Mouse (Mus musculus) T-helper 17 cell (primary cell): ENCODE results near the gene Terb2.
"Not testable (repeated sequence)": the region's sequence is repeated elsewhere in the genome, so short reads cannot be mapped to it uniquely, and the experiment has no call there.

Experiments used
- in situ Hi-C, 2 experiments: fragments of 300-600 bp; cut with MboI, MseI; formaldehyde crosslinking; loops; 1 replicate in 1 of 2; 2 replicates in 1 of 2; pipeline ENCODE4 v1.15.1; 2025; ENCODE audit warnings: high pct_unique_total_duplicates in 2 of 2

Terb2 gene

DNA sequence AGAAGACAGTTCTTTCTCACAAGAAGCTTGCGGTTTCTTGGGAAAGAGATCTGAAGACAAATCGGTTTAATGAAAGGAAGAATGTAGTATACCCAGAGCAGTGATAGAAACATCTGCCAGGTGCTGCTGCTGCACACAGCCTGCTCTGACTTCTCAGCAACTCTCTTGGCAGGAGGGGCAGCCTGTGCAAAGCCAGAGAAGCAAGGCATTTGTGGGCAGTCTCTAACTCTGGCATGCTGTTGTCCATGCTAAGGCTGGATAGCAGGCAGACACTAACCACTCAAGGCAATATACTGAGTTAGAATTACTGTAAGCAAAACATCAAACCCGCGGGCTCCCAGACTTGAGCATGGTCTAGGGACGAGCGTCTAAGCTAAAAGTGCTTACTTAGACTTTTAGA is 26.4 kb upstream of the Terb2 start:
- in situ Hi-C loops, result loop anchor here (25.0 kb wide), 2 partner anchors 578 to 1422 kb away; partner anchors contain the start of gene Bloc1s6 (in 1 of the 2)

DNA sequence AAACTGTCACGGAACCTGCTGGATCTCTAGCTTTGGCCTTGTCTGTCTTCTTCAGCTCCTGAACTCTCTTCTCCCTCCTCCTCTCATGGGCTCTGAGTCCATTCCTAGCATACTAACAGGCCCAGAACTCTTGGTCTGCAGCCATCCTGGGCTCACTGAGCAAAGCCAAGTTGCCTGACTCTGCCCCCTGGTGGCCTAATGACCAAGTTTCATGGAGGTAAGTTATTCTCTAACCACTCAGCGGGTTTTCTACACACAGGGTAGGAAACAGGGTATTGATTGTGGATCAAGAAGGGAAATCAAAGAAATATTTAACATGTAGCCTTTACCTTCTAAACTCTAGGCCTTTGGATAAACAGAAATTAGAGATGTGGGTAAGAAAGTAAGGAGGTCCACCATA is 25.4 kb upstream of the Terb2 start, which contains the start of gene Trim69:
TSS of gene Trim69 (plus strand) at position 21 of the 400 bp plus-strand sequence.
- in situ Hi-C loops, result loop anchor here (25.0 kb wide), 2 partner anchors 577 to 1423 kb away; partner anchors contain the start of gene Bloc1s6 (in 1 of the 2)

DNA sequence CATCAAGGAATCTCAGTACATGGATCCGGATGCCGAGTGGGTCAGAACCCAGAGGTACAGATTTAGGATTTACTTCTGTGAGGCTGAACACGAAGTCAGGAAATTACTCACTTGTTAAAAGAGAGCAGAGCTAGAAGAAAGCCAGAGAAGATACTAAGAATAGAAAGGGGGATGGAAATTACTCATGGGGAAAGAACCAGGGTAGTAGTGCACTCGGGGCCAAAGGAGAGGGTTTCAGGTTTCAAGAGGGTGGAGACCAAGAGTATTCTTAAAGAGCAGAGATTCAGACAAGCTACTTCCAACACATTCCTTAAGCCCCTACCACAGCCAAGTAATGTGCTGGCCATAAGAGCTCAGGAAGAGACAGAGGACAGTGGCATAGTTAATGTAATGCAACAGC is 24.5 kb upstream of the Terb2 start:
- in situ Hi-C loops, result loop anchor here (25.0 kb wide), 2 partner anchors 576 to 1424 kb away; partner anchors contain the start of gene Bloc1s6 (in 1 of the 2)

DNA sequence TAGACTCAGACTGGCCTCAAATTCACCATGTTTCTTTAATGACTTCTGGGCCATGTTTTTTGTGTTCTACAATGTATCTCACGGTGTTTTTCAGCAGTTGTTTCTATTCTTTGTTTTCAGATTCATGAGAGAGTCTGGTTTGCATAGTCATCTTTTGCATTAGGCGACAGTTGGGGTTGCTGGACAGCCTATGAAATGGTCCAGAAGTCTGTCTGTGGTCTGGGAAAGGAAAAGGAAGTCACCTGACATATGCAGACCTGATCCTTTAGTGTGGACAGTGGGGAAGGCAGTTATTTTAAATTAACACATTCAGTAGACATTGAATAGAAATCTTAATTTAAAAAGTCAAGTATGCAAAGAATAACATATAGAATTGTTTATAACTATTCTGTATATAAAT is 23.5 kb upstream of the Terb2 start:
- in situ Hi-C loops, result loop anchor here (25.0 kb wide), 2 partner anchors 575 to 1425 kb away; partner anchors contain the start of gene Bloc1s6 (in 1 of the 2)

DNA sequence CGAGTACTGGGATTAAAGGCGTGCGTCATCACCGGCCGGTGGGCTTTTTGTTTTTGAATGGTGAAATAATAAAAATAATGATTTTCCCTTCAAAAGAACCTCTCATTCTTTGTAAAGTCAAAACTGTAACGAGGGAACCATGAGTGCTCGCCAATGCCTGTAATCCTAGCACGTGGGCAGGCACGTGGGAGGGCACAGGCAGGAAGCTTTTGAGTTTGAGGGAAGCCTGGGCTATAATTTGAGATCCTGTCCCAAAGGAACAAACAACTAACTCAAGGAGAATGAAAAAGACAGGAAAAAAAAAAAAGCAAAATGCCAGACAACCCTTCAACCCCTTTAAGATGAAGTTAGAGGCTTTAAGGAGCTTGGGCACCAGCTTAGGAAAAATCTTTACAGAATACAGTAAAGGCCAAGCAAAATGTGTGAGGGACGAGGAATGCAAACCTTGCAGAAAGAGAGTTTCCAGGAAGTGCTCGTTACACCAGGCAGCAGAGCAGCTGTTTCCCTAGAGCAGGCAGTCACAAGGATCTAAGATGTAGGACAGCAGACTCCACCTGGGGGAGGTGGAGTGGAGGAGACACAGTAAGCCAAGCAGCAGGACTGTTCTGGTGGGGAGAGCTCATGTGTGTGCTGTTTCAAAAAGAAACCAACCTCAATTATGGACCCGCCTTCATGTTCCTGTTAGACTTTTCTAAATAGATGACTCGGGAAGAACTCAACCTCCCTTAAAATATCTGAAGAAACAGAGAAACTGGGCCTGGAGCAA is 22.5 kb upstream of the Terb2 start:
- in situ Hi-C loops, result loop anchor here (25.0 kb wide), 2 partner anchors 574 to 1426 kb away; partner anchors contain the start of gene Bloc1s6 (in 1 of the 2)

DNA sequence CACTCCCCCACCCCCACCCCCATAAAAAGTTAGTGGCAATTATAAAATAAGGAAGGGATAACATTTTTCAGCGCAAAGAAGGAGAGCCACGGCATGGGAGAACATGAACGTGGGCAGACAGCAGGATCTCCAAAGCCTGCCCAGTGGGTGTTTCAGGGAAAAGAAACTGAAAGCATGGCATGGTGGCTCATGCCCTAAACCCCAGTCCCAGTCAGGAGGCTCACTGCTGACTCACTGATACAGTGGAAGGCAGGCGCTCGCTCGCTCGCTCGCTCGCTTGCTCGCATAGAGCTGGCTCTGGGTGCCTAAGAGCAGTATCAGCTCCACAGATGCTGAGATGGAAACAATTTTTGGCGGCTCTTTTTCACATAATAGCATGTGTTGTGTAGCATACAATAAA is 21.8 kb upstream of the Terb2 start:
- in situ Hi-C loops, result loop anchor here (25.0 kb wide), 2 partner anchors 573 to 1427 kb away; partner anchors contain the start of gene Bloc1s6 (in 1 of the 2)

DNA sequence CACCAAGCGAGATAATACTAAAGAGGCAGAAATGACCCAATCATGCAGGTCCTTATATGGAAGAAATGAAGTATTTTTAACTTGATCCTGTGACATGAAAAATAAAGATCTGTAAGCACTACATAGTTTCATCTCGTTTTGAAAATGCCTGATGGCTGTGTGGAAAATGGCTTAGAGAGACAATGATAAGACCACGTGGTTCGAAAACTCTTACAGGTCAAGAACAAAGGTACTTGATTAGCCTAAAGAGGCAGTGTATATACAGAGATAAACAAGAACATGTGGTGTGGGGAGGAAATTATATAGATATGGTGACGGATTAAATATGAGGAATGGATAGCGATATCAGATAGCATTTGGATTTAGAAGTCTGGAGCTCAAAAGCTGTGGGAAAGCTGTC is 14.8 kb upstream of the Terb2 start:
- in situ Hi-C loops, result loop anchor here (25.0 kb wide), 2 partner anchors 566 to 1434 kb away; partner anchors contain the start of gene Bloc1s6 (in 1 of the 2)

DNA sequence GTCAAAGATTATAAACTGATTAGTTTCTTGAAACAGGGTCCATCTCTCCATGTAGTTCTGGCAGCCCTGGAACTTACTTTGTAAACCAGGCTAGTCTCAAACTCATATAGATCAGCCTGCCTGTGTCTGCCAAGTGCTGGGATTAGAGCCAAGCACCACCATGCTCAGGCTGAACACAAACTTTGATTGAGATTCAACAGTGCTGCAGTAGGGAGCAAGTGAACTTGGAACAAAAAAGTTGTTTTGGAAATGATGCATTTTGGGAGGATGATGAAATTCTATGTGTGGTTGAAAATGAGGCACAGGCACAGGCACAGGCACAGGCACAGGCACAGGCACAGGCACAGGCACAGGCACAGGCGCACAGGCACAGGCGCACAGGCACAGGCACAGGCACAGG is 13.9 kb upstream of the Terb2 start:
- in situ Hi-C loops, result loop anchor here (25.0 kb wide), 2 partner anchors 565 to 1435 kb away; partner anchors contain the start of gene Bloc1s6 (in 1 of the 2)

DNA sequence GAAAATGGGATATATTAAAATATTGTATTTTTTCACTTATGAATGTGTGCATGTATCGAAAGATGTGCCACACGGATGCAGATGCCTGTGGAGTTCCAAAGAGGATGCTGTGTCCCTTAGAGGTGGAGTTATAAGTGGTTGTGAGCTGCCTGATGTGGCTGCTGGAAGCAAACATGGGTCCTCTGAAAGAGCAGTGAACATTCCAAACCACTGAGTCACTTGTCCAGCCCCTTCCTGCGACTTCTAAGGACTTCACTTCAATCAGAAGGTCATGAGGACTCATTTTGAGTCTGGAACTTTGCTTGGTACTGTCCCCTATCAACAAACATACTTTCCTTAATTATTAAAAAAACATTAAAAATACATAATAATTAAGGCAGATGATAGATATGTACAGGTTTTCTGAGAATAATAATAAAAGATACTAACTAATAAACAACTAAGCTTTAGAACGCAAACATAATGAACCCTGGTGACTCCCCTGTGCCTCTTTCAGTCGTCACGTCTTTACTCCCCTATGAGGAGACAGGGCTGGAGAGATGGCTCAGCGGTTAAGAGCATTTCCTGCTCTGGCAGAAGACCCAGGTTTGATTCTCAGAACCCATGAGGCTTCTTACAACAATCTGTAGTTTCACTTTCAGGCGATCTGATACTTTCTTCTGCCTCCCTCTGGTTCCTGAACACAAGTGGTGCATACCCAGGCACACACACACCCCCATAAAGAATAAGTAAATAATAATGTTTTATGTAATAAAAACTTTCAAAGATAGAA is 5.8 kb upstream of the Terb2 start:
- in situ Hi-C loops, result no loop called here

DNA sequence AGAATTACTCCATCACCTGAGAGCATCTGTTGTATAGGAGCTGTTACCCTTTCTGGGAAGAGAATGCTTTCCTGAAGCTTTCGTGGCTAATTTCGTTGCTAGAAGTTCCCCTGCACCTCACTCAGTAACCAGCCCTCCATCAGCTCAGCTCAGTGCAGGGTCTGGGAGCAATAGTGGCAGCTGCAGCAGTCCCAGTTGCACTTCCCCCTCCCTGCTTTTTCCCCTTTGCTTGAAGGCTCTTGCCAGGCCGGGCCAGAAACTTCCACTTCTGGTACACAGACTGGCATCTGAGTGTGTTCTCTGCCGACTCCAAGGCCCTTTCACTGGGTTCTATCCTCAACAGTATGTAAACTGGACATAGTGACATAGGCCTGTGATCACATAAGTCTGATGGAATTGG is 986 bp upstream of the Terb2 start:
- in situ Hi-C loops, result no loop called here

DNA sequence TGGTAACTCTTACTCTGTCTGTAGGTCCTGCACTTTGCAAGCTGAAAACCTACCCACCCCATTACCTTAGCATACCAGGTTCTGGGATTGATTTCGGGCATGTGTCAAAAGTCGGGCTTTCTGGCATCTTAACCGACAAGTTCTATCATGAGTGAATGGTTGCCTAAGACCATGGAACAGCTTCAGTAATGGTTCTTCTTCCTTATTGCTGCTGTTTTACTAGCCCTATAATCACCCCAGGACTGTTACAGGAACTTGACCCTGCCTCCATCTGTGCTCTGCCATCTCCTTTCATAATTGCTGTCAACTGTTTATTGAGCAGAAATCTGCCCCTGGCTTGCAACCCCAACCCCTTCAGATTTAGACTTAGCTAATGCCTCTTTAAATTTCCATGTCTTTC is 679 bp downstream of the Terb2 start:
- in situ Hi-C loops, result no loop called here

DNA sequence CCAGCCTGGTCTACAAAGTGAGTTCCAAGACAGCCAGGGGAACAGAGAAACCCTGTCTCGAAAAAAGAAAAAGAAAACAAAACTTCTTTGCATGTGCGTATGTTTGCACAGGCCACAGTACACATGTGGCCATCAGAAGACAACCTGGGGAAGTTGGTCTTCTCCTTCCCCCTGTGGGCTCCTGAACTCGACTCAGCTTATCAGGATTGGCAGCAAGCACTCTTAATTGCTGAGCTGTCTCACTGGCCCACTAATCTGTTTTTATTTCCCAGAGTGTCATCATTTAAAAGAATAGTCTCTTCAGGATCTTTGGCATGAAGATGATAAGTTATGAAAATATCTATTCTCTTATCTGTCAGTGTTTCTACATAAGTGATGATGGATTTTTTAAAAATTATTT is 5.8 kb downstream of the Terb2 start:
- in situ Hi-C loops, result no loop called here

DNA sequence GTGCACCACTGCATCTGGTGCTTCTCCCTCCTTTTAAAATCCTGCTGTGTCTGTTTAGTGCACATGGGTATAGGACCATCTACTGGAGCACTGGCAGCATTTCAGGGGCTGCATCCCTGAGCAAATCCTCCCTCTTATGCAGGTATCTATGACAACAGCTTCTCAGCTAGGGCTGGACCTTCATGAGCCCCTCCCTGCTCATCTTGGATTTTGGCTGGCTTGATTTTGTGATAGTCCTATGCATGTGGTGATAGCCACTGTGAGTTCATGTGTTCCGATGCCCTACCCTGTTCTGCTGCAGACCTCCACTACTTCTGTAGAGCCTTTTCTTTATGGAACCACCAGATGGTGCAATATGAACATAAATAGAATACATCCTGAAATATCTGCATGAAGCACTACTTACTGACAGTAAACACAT is 8.4 kb downstream of the Terb2 start:
- in situ Hi-C loops, result no loop called here

DNA sequence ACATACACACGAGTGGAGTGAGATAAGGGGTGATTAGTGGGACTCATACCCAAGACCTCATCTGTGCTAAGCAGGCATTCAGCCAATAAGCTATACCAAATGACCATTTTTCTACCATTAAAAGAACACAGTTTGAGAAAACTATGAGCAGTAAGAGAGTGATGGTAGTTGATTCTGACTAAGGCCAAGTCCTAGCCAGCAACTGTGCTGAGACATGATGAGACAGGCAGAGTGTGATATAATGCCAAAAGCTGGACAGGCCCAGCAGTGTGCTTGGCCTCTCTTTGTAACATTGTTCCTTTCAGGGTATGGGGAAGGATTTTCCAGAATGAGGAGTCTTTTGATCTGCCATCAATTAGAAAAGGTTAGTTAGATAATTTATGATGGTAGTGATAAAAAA is 15.4 kb downstream of the Terb2 start:
- in situ Hi-C loops, result no loop called here

DNA sequence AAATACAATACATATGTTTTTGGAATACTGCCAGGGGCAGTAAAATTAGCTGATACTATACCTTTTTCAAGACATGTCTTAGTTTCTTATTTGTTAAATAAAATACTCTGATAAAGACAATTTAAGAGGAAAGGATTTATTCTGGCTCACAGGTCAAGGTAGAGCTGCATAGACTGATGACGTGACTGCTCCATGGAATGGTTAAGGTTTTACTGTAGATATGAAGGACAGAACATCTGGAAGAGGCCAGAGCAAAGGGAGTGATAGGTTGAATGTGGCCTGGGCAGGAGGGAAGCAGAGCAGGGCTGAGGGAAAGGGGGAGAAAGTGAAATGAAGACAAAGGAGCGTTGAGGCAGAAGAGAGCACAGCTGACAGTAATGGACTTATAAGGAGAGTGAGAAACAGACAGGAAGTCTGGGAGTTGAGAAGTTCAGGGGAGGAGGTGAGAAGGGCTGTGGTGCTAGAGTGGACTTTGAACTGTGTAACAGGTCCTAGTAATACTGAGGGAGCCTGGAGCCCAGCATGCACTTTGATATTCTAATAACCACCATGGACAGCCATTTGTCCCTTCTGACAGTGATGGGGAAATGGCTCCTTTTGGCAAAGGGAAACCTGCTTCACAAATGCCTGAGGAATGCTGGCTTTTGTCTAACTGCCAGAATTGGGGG is 20.5 kb downstream of the Terb2 start:
- in situ Hi-C loops, result no loop called here

DNA sequence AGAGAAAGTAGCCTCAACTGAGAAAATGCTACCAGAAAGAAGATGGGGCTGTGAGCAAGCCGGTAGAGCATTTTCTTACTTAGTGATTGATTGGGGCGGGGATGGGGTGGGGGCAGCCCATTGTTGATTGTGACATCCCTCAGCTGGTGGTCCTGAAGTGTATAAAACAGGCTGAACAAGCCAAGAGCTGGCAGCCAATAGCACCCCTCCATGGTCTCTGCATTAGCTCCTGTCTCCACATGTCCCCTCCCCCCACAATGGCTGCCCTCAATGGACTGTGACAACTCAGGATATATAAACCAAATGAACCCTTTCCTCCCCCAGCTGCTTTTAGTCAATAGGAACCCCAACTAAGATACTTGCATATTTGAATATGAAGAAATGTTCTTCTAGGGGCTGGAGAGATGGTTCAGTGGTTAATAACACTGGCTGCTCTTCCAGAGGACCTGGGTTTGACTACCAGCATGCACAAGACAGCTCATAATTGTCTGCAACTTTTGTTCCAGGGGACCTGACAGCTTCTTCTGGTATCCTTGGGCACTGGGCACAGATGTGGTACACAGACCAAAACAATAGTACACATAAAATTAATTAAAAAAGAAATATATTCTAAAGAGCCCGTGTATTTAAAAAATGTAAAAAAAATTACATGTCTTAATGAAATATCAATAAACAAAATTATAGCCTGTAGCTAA is 24.6 kb downstream of the Terb2 start:
- in situ Hi-C loops, result loop anchor here in 1 of 2 experiments (5.0 kb wide), 1 partner anchor 37 kb away; no protein-coding TSS in a partner anchor

DNA sequence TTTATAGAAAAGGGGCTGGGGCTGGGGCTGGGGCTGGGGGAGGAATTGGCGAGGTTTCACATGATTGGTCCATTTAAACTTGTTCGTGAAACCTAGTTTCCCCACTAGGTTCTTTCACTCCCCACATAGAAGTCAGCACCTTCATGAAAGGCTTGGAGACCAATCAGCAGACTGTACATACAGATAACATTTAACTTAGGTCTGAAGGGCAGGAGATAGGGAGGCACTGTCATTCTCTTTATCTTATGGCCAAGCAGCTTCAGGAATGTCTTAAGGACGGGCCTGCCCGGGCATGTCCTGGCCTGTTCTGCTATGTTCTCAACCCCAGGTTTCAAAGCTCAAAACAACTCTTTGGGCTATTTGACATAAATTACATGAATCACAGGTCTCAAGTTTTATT is 31.0 kb downstream of the Terb2 start:
- in situ Hi-C loops, result not testable (repeated sequence)

DNA sequence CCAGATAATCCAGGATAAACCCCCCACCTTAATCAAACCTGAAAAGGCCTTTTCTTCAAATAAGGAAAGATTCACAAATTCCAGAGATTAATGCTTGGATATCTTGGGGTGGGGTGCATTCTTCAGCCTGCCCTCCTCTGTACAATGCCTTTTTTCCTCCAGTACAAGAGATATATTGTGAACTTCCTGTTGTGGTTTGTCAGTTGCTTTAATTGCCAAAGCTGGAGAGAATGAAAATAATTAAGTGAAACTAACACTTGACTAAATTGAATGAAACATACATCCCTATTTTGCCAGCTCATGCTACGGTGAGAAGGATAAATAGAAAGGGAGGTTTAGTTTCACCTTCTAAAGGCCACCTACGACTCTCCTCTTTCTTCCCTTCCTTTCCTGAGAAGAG is 32.2 kb downstream of the Terb2 start:
- in situ Hi-C loops, result no loop called here

DNA sequence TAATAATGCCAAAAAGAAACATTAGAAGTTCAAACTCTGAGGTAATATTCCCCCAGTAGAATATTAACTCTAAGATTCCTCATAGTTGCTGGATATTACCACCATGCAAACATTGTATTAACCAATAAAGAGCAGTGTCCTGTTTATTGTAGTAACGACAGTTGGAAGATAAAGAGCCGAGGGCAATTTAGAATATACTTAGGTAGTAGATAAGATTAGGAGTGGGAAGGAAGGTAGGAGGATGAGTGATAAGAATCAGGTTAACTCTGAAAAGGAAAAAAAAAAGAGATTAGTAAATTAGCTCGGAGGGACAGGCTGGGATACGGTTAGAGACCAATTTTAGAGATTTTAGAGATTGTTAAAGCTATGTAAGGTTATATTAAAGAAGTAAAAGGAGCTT is 35.3 kb downstream of the Terb2 start:
- in situ Hi-C loops, result no loop called here

DNA sequence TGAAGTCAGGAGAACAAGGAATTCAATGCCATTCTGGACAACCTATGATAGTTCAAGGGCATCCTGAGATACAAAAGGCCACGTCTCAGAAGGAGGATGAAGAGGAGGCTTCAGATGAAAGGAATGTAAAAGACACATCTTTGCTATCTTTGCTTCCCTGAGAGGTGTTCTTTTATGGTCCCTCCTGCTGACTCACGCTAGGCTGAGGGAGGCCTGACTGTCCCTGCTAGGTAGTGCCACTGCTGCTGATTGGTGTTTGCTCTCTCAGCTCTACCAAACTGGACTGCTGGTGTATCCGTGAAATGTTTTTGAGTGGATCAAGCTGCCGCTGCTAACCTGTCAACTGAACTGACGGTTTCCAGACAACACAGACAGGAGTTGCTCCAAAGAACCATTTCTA is 35.7 kb downstream of the Terb2 start:
- in situ Hi-C loops, result no loop called here

DNA sequence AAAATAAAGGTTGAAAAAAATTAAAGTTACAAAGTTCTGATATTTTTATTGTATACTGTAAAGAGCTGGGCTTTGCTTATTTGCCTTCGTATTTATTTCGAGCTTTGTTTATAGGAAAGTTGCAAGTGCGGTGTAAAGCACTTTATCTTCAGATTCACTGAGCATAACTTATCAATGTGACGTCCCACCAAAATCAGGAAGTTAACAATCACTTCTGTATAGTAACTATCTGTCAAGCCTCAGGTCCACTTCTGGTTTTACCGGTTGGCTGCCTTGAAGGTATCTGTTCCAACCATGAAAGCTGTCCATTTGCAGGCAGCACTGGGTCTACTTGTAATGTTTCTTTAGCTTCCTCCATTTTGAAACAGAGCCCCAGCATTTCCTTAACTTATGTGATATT is 36.2 kb downstream of the Terb2 start:
- in situ Hi-C loops, result no loop called here
